Mouse (Mus musculus): ENCODE measurements around the gene Cbx5.

DNA sequence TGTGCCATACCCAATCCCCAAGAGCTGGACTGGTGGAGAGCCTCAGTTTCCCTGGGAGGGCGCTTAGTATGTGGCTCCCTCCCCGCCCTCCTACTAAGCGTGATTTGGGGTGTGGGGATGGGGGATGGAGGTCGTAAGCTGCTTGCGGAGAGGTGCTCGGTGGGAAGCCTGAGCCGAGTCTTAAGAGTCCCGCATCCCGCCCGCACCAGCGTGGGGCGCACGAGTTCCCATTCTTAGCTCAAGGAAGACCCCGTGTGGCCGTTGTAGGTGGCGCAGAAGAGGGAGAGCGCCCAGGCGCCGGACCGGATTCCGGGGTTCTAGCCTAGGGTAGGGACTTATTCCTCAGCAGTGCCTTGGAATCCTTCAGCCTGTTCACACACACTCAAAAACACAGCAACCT lies 56.5 kb downstream of the Cbx5 start:
- TF ChIP-seq GATA1 (IDR thresholded peaks at IDR 0.05; ENCODE audit: low read length) (no peak), TAL1 (IDR thresholded peaks at IDR 0.05; ENCODE audit: low read length) (no peak)
